Mouse (Mus musculus): Measurements from ENCODE around the gene Ccdc124.
"Not testable (repeated sequence)": the region's sequence is repeated elsewhere in the genome, so short reads cannot be mapped to it uniquely, and the experiment has no call there.

The Ccdc124 gene

DNA sequence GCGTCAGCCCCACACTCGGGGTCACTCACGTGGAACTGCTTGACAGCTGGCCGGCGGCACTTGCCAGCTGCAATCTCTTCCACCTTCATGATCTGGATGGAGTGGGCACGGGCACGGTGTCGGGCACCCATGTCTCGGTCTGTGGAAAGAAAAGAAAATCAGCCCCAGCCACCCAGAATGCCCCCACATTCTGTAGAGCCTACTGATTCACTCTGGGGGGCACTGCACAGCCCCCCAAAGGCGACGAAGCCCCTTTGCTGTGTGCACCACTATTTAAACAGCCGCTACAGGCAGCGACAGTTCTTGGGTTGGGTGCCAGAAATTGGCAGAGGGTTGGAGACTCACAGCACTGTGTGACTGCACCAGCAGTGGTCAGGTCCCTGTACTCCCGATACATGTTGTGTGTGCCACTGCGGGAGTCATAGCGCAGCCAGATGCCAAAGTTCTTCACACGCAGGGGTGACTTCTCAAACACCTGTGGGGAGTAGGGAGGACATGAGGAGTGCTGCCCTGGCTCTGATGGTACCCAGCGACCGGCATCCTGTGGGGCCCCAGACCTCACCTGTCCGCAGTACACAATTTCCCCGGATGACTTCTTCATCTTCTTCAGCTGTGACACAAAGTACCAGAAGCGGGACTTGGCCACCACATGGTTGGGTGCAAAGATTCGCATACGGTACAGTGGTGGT, 22.0 kb upstream of the Ccdc124 start:
- not testable (repeated sequence) for DNase-seq (ENCODE audit: low spot score in 2 of 2)

DNA sequence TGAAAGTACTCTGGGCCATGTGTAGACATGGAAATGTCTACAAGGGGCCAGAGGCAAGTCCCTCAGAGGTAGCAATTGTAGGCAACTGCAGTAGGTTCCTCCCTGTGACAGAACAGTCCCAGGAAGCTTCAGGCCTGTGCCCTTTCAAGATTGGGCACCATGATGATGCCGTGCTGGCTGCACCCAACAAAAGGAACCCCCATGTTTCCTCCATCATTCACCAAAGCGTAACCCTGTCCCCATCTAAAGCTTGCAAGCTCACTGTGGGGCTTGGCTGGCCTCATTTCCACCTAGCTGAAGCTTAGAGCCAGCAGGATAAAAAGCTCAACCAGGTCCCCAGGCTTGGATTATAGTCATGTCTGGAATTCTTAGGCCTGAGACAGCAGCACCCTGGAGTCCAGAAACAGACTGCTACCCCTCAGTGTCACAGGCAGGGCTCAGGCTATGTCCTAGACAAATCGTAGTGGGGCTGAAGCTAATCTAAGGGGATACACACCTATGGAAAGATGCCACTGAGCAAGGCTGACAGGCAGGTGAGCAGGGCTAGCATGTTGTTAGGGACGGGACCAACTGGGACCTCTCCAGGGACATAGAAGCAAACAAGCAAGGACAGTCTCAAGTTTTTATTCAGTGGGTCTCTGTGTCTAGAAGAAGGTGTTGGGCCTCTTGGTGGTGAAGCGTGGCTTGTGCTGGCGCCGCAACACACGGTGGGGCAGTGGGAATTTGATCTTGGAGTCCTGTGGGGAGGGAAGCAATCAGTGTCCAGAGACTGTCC, 21.2 kb upstream of the Ccdc124 start:
- DNase-seq (ENCODE audit: low spot score in 2 of 2), result no peak

DNA sequence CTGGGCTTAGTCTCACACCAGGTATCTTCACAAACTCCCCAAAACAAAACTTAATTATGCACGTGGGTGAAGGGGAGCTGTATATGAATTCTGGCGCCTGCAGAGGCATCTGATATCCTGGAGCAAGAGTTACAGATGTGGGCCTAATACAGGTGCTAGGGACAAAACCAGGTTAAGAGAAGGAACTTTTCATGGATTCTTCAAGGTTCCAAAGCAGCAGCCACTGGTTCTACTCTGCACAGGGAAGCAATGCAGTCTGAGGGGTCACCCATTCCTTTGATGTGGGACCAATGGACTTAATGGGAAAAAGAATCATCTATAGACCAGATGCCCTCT, 20.6 kb upstream of the Ccdc124 start:
- DNase-seq (ENCODE audit: low spot score in 2 of 2), result no peak

DNA sequence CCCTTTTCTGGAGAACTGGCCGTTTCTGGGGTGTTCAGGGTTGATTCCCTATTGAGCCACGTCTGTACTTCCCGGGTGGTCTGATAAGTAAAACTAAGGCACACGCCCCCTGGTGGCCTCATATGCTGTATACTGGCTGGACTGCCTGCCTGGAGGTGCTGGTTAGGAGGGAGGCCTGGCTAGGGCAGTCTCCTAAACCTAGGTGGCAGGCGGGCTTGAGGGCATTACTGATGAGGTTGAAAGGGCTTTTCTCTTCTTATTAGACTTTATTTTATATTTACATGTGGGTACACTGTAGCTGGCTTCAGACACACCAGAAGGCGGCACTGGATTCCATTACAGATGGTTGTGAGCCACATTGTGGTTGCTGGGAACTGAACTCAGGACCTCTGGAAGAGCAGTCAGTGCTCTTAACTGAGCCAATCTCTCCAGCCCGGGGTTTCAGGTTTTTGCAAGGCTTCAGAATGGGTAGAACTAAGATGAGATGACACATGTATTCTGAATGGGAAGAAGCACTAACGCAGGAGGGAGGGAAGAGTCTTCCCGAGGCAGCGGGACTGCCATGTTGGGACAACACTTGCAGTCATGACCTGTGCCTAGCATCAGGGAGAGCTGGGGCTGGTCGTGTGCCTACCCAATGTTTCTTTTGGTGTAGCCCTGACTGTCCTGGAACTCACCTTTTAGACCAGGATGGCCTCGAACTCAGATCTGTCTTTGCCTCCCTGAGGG, 20.1 kb upstream of the Ccdc124 start:
- DNase-seq (ENCODE audit: low spot score in 2 of 2), result peak; percentile 58 to 83

DNA sequence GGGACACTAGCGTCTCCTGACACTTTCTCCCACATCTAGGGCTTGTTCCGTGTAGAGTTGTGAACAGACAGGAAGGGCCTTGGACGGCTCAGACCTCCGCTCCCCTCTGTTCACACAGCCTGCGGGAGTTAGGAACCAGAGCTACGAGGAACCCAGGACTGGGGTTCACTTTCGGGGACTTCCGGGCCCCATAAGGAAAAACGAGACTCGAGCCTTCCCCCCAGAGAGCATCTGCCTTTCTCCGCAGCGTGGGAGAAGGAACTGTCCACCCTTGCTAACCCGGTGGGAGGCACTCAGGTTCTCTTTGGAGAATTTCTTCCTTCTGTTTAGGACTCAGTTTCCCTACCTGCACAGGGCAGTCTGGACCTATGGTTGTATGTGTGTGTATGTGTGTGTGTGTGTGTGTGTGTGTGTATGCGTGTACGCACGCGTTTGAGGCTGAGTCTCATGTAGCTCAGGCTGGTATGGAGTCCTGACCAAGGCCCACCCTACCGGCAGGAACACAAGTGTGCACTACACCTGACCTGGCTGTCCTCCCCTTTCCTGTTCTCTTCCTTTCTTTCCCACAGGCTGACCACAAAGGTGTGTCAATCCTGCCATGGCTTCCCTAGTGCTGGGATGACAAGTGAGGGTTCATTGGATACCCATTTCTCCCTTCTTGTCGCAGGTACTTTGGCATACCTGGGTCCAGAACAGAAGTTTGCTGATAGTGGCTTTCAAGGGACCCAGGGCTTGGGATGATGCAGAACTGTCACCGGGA, 19.3 kb upstream of the Ccdc124 start:
- no peak for DNase-seq (ENCODE audit: low spot score in 2 of 2)

DNA sequence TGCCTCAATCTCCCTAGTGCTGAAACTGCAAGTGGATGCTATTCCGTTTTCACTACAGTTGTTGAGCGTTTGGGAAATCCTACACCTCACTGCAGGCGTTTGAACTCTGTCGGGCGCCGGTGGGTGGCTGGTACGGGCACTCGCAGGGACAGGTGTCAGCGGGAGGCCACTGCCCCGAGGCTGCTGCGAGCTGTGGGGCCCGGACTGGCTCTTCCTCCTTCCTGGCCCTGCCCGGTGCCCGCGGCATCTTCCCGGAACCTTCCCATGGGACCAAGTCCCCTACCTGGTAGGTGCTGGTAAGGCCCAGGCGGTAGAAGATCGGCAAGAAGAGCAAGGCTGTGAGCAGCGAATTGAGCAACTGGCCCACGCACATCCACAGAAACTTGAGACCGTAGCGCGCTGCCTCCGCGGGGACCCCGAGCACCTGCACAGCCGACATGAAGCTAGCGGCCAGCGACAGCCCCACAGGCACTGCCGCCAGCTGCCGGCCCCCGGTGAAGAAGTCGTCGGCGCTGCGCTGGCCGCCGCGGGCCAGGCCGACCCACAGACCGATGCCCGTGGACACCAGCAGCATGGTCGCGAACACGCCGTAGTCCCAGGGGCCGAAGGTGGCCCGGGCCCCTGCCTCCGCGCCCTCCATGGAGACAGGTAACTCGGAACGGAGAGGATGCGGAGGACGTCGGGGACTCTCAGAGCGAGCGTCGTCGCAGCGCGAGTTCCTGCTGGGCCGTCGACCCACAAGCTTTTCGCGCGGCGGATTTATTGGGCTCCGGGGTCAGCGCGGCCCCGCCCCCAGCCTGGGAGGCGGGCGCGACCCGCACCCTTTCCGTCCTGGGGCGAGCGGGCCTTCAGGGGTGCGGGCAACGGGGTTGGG, 18.5 kb upstream of the Ccdc124 start, which contains the start of gene Slc5a5:
Slc5a5 (minus strand) TSS at position 736 of the 874 bp plus-strand sequence.
- DNase-seq (ENCODE audit: low spot score in 2 of 2), result no peak

DNA sequence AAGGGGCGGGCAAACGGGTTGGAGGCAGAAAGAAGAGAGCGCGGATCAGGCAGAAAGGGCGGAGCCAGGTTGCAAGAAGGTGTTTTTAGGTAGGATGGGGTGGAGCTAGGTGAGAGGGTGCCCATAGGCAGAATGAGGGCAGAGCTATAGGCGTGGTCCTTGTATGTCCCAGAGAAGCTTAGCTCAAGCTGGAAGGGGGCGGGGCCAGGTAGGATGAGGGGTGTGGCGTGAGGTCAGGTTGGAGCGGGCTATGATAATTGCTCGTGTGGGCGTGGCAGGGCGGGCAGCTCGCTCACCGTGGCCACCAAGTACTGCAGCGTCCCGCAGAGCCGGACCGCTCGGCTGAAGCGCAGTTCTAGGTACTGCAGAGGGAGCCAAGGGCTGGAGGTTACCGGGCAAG, 17.6 kb upstream of the Ccdc124 start:
- no peak for DNase-seq (ENCODE audit: low spot score in 2 of 2)

DNA sequence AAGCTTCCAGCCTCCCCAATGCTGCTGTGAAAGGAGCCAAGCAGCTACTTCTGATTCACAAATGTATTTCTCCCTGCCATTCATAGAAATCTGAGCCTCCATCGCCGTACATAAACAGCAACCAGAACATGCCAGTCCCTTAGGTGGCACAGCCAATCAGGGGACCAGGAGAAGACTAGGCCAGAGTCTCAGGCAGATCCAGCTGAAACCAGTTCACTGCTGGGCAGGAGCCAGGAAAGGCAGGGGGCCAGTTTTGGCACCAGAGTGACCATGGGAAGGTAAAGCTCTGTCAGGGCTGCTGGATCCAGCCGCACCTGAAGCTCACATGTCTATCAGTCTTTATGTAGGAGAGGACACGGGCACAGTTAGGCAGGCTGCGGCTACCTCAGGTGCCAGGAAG, 16.9 kb upstream of the Ccdc124 start:
- no peak for DNase-seq (ENCODE audit: low spot score in 2 of 2)

DNA sequence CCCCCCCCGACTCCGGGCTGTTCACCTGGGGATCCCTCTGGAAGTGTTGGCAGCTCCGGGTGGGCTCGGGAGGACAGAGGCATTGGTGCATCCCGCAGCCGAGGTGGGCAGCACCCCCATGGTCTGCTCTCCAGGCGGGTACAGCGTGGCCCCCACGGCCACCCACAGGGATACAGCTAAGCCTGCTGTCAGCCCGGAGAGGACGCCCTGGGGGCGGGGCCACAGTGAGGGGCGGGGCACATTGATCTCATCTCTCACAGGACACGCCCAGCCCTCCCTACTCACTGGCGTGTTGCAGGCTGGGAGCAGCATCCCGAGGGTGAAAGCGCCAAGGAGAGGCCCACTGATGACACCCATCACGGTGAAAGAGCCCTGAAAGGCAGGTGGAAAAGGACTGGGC, 13.9 kb upstream of the Ccdc124 start:
- no peak for DNase-seq (ENCODE audit: low spot score in 2 of 2)

DNA sequence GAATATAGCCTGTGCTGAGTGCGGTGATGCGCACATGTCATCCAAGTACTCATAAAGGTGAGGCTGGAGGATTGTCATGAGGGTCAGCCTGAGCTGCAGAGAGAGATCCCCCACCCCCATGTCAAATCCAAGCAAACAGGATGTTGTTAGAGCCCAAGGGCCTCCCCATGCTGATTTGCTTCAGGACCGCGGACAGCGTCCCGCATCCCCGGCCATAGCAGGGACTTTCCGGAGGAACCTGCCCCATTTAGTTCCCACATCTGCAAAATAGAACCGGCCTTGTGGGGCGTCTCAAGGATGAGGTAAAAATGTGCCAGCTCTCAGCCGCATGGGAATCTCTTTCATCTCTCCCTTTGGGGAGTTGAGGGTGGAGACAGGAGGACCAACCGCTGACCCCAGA, 11.9 kb upstream of the Ccdc124 start:
- DNase-seq (ENCODE audit: low spot score in 2 of 2), result no peak

DNA sequence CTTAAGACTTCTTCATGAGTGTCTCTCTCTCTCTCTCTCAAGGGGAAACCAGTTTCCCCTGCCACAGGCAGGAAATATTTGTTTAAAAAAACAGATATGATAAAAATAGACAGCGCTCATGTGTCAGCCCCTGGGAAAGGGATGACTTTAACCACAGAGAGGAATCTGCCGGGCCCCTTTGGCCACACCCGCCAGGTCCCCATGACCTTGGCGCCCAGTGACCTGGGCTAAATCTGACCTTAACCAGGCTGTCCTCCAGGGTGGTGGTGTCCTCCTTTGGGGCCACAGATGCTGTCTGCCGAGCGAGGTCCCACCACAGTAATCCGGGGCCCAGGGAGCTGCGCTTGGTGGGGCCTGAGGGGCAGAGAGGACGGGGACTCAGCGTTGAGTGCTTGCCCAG, 10.9 kb upstream of the Ccdc124 start:
- DNase-seq (ENCODE audit: low spot score in 2 of 2), result no peak

DNA sequence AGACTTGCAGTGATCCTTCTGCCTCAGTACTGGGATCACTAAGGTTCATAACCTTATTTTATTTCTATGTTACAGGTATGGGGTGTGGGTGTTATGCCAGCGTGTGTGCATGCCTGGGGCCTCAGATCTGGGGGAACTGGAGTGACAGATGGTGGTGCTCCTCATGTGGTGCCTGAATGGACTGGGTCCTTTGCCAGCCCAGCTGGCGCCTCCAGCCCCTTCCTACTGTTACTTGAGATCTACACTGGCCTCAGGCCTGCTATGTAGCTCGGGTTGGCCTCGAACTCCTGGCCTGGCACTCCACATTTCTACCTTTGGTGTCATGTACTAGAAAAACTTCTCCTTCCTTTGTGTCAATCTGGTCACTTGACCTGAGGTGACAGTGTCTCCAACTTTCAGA, 10.5 kb upstream of the Ccdc124 start:
- no peak for DNase-seq (ENCODE audit: low spot score in 2 of 2)

DNA sequence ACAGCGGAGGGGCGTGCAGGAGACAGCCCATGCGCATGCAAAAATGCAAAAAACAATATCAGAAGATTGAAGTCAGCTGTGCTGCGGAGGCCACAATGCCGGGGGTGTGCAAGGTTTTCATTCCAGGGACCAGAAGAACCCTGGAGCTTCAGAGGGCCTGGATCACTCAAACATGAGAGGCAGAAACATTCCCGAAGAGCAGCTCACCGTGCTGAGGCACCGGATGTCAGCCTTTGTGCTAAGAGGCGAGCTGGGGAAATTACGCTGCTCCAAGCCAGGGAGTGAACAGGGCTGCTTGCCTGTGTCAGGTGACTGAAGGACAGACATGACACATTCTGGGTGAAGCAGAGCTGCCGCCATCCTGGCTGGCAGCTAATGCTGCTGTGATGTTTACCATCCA, 6.8 kb upstream of the Ccdc124 start:
- DNase-seq (ENCODE audit: low spot score in 2 of 2), result no peak

DNA sequence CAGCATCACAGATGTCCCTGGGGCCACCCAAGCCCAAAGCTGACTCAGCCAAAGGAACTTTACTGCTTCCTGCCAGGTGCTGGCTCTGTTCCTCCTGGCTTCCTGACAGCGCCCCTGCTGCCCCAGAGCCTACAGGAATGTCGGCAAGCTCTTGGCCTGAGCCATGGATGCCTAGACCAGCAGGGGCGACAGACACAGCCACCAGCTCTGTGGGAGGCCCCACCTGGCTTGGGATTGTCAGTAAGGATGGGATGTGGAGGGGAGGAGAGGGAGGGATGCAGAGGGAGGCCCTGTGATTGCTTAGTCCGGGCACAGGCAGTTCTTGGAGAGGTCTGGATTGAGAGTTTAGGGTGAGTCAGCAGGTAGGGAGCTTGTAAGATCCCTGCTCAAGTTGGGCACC, 6.4 kb upstream of the Ccdc124 start:
- no peak for DNase-seq (ENCODE audit: low spot score in 2 of 2)

DNA sequence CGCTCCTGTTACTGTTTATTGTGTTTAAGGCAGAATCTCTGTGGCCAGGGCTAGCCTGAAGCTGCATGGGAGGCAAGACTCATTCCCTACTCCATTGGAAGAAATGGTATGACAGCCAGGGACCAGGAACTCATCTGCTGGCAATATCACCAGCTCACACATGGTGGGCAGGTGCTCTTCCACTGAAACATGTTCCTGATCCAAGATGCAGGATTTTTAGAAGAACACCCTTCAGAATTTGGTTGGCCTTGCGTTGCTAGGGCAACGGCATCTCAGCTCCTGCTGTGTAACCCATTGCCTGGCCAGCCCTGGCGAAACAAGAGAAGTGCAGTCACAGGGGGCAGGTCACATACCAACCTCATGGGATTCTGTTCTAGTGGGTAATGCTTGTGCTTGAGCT, 5.8 kb upstream of the Ccdc124 start:
- no peak for DNase-seq (ENCODE audit: low spot score in 2 of 2)

DNA sequence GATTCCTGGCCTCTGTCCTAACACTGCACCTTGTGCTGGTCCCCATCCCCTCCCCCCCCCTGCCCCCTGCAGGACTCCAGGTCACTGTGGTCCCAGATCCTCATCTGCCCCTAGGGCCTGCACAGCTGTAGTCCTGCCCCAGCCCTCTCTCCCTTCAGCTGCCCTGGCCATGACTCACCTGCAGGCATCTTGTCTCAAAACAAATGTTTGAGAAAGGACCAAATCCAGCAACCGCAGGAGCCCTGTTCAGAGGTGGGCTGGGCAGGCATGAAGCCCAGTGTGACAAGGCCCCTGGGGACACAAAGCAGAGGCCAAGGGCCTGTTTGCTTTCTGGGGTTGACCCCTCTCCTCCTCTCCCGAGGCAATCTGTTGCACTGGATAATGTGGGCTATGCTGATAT, 4.4 kb upstream of the Ccdc124 start:
- DNase-seq (ENCODE audit: low spot score in 2 of 2), result no peak

DNA sequence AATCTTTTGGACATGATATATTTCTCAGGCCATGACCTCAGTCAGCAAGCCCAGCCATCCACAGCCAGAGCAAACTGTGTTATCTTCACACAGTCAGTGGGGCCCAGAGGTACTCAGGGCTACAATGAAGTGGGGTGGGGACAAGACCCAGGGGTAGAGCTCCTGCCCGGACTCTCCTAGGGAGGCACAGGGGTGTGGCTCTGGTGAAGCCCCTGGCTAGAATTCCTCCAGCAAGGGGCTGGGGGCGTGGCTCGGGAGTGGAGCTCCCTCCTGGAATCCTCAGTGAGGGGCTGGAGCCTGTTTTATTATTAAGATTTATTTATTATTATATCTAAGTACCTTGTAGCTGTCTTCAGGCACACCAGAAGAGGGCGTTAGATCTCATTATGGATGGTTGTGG, 2.6 kb upstream of the Ccdc124 start:
- no peak for DNase-seq (ENCODE audit: low spot score in 2 of 2)

DNA sequence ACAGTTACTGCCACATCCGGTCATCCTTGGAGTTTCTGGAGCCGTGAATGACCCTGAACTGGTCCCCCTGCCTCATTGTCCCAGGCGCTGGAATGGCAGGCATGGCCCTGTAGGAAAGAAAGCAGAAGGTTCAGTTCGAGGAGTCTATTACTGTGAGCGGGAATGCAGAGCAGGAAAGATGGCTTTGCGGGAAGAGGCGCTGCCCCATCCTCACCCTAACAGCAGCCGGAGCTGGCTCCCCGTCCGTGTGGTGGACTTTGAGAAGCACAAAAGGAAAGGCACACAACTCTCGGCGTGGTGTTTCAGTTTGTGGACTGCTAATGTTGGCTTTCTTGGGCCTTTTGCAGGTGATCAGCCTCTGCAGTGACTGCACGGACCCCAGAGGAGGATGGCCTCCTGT, 706 bp upstream of the Ccdc124 start:
- no peak for DNase-seq (ENCODE audit: low spot score in 2 of 2)

DNA sequence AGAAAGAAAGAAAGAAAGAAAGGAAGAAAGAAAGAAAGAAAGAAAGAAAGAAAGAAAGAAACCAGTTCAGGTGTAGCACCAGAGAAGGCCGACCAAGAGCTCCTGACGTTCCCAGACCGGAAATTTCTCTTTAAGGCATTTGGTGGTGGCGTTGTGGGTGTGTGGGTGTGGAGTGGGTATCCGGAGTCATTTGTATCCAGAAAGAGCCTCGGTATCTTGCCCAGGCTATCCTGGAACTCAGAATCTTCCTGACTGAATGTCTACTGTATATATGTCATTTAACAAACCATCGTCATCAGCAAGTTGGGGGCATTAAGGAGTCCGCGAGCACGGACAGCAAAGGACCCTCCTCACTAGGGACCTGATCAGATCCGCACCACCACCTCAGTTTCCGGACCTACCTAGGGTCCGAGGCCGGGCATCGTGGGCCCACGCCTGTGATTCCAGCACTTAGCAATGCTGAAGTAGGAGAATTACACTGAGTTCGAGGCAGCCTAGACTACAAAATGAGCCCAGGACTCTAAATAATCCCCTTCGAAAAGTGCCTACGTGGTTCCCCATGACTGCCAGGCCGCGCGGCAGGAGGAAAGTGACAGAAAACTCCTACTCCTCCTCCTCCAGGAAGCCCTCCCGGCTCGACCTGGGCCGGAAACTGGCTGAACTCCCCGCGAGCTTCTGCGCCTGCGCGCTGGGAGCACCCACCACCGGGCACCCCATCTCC, 932 bp downstream of the Ccdc124 start:
- DNase-seq (ENCODE audit: low spot score in 2 of 2), result no peak

DNA sequence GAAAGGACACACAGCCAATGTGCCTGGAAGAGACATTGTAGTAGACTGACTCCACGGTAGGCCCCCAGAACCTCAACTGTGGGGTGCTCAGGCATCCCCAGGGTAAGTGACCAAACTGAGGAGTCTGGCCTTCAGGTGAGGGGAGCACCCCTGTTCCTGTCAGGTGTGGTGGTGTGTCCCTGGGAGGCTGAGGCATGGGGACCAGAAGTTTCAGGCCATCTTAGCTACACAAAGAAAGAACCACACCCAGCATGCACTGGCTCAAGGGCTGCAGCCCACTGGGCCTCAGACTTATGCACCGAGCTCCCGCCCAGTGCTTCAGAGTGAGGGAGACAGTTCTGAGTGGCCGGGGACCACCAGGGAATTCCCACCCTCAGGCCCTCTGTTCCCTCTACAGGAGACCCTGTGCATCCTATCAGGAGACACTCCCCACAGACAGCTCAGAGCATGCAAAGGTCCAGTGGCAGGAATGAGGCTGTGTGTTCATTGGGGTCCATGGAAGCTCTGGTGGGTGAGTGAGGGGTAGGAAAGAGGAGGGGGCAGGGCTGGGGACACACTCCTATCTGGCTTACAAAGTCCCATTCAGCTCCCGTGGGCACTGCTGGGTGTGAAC, 2.4 kb downstream of the Ccdc124 start:
- no peak for DNase-seq (ENCODE audit: low spot score in 2 of 2)

Measured in thymus, postnatal 10 days (tissue).